Mouse (Mus musculus) CH12.LX (cell line): ENCODE measurements around the gene St6galnac6. TPM values are rescaled to one million over a fixed set of nuclear protein-coding genes. Genes with fewer than 3 reads are reported as not detected.

Experiments
- DNase-seq: peaks from one replicate; pipeline ENCODE4 v3.0.0-alpha.2; 2013; ENCODE audit errors: extremely low read depth
- H3K27ac ChIP-seq: 2 replicates; pipeline ENCODE4 v1.5.1; 2012; ENCODE audit warnings: low read depth, mild to moderate bottlenecking, control low read depth, moderate library complexity; ENCODE audit not compliant: insufficient read depth
- H3K27me3 ChIP-seq: replicated peaks from 2 replicates; pipeline ENCODE3; 2012; ENCODE audit warnings: inconsistent platforms
- H3K36me3 ChIP-seq, 2 experiments: replicated peaks in 1 of 2; 2 replicates each; pipeline versions ENCODE3 to v1.6.1; 2012; ENCODE audit warnings: inconsistent platforms in 1 of 2, low read length in 1 of 2, mild to moderate bottlenecking in 1 of 2, mixed read lengths in 1 of 2, moderate library complexity in 1 of 2; ENCODE audit not compliant: control insufficient read depth in 1 of 2, insufficient read depth in 1 of 2
- H3K4me1 ChIP-seq, 2 experiments: 2 replicates each; pipeline ENCODE4 v1.6.1; 2012; ENCODE audit warnings: inconsistent platforms in 1 of 2, moderate library complexity in 1 of 2; ENCODE audit not compliant: insufficient read depth in 2 of 2, control insufficient read depth in 1 of 2
- H3K4me2 ChIP-seq: 2 replicates; pipeline ENCODE4 v1.6.1; 2012; ENCODE audit warnings: low read depth, mild to moderate bottlenecking, control low read depth; ENCODE audit not compliant: poor library complexity, insufficient read depth, severe bottlenecking
- H3K4me3 ChIP-seq, 3 experiments: fragments of 150-350 bp in 1 of 3; sonication (generic) in 1 of 3; replicated peaks in 1 of 3; 2 replicates each; pipeline versions ENCODE3 to v1.5.1; 2011 to 2012; ENCODE audit warnings: low read depth in 2 of 3, low read length in 2 of 3, mild to moderate bottlenecking in 2 of 3, moderate library complexity in 2 of 3, control low read depth in 1 of 3, improper control_type of control experiment in 1 of 3, inconsistent platforms in 1 of 3, mixed read lengths in 1 of 3; ENCODE audit not compliant: poor library complexity in 1 of 3
- H3K79me2 ChIP-seq: replicated peaks from 2 replicates; pipeline ENCODE4 v1.6.1; 2012; ENCODE audit warnings: mild to moderate bottlenecking, moderate library complexity; ENCODE audit not compliant: control insufficient read depth, poor library complexity, insufficient read depth, severe bottlenecking; ENCODE audit errors: extremely low read depth
- H3K9ac ChIP-seq: 2 replicates; pipeline ENCODE4 v1.6.1; 2012; ENCODE audit warnings: low read depth, mild to moderate bottlenecking, control low read depth, moderate library complexity; ENCODE audit not compliant: insufficient read depth
- H3K9me3 ChIP-seq: replicated peaks from 2 replicates; pipeline ENCODE3; 2012; ENCODE audit warnings: low read length, inconsistent platforms, mixed read lengths
- CHD1 ChIP-seq: IDR thresholded peaks from 2 replicates; pipeline ENCODE4 v1.6.1; 2012; ENCODE audit warnings: low read depth, low read length, improper control_type of control experiment, inconsistent platforms
- CHD2 ChIP-seq: IDR thresholded peaks from 2 replicates; pipeline ENCODE4 v1.6.1; 2011; ENCODE audit warnings: low read length, improper control_type of control experiment
- CTCF ChIP-seq, 2 experiments: IDR thresholded peaks in 1 of 2; conservative IDR thresholded peaks in 1 of 2; 2 replicates each; pipeline ENCODE4 v1.5.1; 2011 to 2012; ENCODE audit warnings: low read depth in 2 of 2, low read length in 2 of 2, improper control_type of control experiment in 1 of 2, inconsistent platforms in 1 of 2, mild to moderate bottlenecking in 1 of 2, moderate library complexity in 1 of 2
- E2F4 ChIP-seq: IDR thresholded peaks from 2 replicates; pipeline ENCODE4 v1.6.1; 2011; ENCODE audit warnings: low read depth, low read length, improper control_type of control experiment; ENCODE audit not compliant: insufficient replicate concordance
- ELF1 ChIP-seq: IDR thresholded peaks from 2 replicates; pipeline ENCODE4 v1.6.1; 2014; ENCODE audit warnings: low read depth, mild to moderate bottlenecking, inconsistent platforms, low read length, improper control_type of control experiment
- EP300 ChIP-seq: IDR thresholded peaks from 2 replicates; pipeline ENCODE4 v1.6.1; 2011; ENCODE audit warnings: low read length, improper control_type of control experiment
- HCFC1 ChIP-seq: IDR thresholded peaks from 2 replicates; pipeline ENCODE4 v1.6.1; 2012; ENCODE audit warnings: low read depth, mild to moderate bottlenecking, inconsistent platforms, low read length, improper control_type of control experiment
- JUN ChIP-seq: IDR thresholded peaks from 2 replicates; pipeline ENCODE4 v1.6.1; 2011; ENCODE audit warnings: low read depth, mild to moderate bottlenecking, low read length, improper control_type of control experiment, moderate library complexity; ENCODE audit not compliant: insufficient read depth
- JUND ChIP-seq: conservative IDR thresholded peaks from 2 replicates; pipeline ENCODE4 v1.6.1; 2011; ENCODE audit warnings: low read depth, low read length, improper control_type of control experiment
- MAFK ChIP-seq: IDR thresholded peaks from 2 replicates; pipeline ENCODE4 v1.6.1; 2011; ENCODE audit warnings: low read length, improper control_type of control experiment; ENCODE audit not compliant: insufficient replicate concordance
- MAX ChIP-seq: IDR thresholded peaks from 2 replicates; pipeline ENCODE4 v1.6.1; 2011; ENCODE audit warnings: low read length, improper control_type of control experiment
- MXI1 ChIP-seq: IDR thresholded peaks from 2 replicates; pipeline ENCODE4 v1.6.1; 2011; ENCODE audit warnings: mild to moderate bottlenecking, low read depth, low read length, improper control_type of control experiment
- MYC ChIP-seq: IDR thresholded peaks from 2 replicates; pipeline ENCODE4 v1.6.1; 2011; ENCODE audit warnings: low read depth, mild to moderate bottlenecking, improper control_type of control experiment, low read length
- NELFE ChIP-seq: IDR thresholded peaks from 2 replicates; pipeline ENCODE4 v1.6.1; 2011; ENCODE audit warnings: low read depth, low read length, improper control_type of control experiment
- NRF1 ChIP-seq: IDR thresholded peaks from 2 replicates; pipeline ENCODE4 v1.6.1; 2014; ENCODE audit warnings: low read depth, mild to moderate bottlenecking, inconsistent platforms, low read length, improper control_type of control experiment, moderate library complexity
- RAD21 ChIP-seq: IDR thresholded peaks from 2 replicates; pipeline ENCODE4 v1.6.1; 2011; ENCODE audit warnings: low read depth, mild to moderate bottlenecking, low read length, improper control_type of control experiment, moderate library complexity
- RCOR1 ChIP-seq: conservative IDR thresholded peaks from 2 replicates; pipeline ENCODE4 v1.6.1; 2012; ENCODE audit warnings: low read depth, mild to moderate bottlenecking, inconsistent platforms, low read length, improper control_type of control experiment
- SIN3A ChIP-seq: IDR thresholded peaks from 2 replicates; pipeline ENCODE4 v1.6.1; 2012; ENCODE audit warnings: low read length, improper control_type of control experiment, inconsistent platforms
- SMC3 ChIP-seq: IDR thresholded peaks from 2 replicates; pipeline ENCODE4 v1.6.1; 2011; ENCODE audit warnings: low read depth, low read length, improper control_type of control experiment
- TBP ChIP-seq: conservative IDR thresholded peaks from 2 replicates; pipeline ENCODE4 v1.6.1; 2011; ENCODE audit warnings: low read depth, low read length, improper control_type of control experiment
- TCF12 ChIP-seq: IDR thresholded peaks from 2 replicates; pipeline ENCODE4 v1.6.1; 2014; ENCODE audit warnings: low read depth, mild to moderate bottlenecking, inconsistent platforms, low read length, improper control_type of control experiment
- UBTF ChIP-seq: IDR thresholded peaks from 2 replicates; pipeline ENCODE4 v1.6.1; 2012; ENCODE audit warnings: low read depth, mild to moderate bottlenecking, inconsistent platforms, low read length, improper control_type of control experiment, moderate library complexity
- USF1 ChIP-seq: IDR thresholded peaks from 2 replicates; pipeline ENCODE4 v1.6.1; 2014; ENCODE audit warnings: low read depth, mild to moderate bottlenecking, inconsistent platforms, low read length, improper control_type of control experiment
- ZC3H11A ChIP-seq: IDR thresholded peaks from 2 replicates; pipeline ENCODE4 v1.6.1; 2012; ENCODE audit warnings: low read depth, mild to moderate bottlenecking, inconsistent platforms, low read length, improper control_type of control experiment
- ZMIZ1 ChIP-seq: IDR thresholded peaks from 2 replicates; pipeline ENCODE4 v1.6.1; 2012; ENCODE audit warnings: low read depth, mild to moderate bottlenecking, inconsistent platforms, low read length, improper control_type of control experiment
- dilution Hi-C: fragments of 300-500 bp; cut with MboI; formaldehyde crosslinking; loops from 2 replicates; pipeline ENCODE4 v1.14.3; 2020; ENCODE audit warnings: low sequenced_read_pairs; ENCODE audit not compliant: extremely low pct_unique_long_range_greater_than_20kb, extremely low pct_ligation_motif_present
- in situ Hi-C: fragments of 300-500 bp; cut with MboI; formaldehyde crosslinking; loops from 3 replicates; pipeline ENCODE4 v1.14.3; 2019; ENCODE audit warnings: low sequenced_read_pairs, low pct_ligation_motif_present, low pct_unique_long_range_greater_than_20kb, mixed read lengths
- polyA plus RNA-seq: library from polyadenylated mRNA; unstranded; fragments of >175 nt; gene quantifications from 2 replicates; pipeline ENCODE4 v1.2.1, GENCODE M21; 2012; ENCODE audit warnings: low read depth; ENCODE audit not compliant: insufficient read length
- total RNA-seq, 2 experiments: library from RNA; depleted of rRNA; stranded (reverse); fragments of 300-350 nt in 1 of 2; fragments of >200 nt in 1 of 2; gene quantifications; 2 replicates each; pipeline ENCODE4 v1.2.3; 2012 to 2014

Gene St6galnac6
- total and polyA plus RNA-seq, 3 experiments: 12.9 to 13.9 (median 13.3) TPM

GRCm38 (mm10) chr2:32602600-32603054, 3.1 kb downstream of the St6galnac6 start:
- Histone ChIP-seq H3K4me3 (no peak overlapping the region), H3K27ac (no peak overlapping the region), H3K4me1 (peaks cover 0 to 26% of the 10 kb centered on the region in 2 experiments; a peak in 2 of 4 replicates), H3K36me3 (peaks cover 10 to 33% of the 10 kb centered on the region in 2 experiments), H3K9me3 (no peaks in the 10 kb centered on the region), H3K9ac (no peak overlapping the region), H3K27me3 (no peaks in the 10 kb centered on the region), H3K4me2 (no peak overlapping the region), H3K79me2 (no peaks in the 10 kb centered on the region)
- DNase-seq: peak; percentile 77
- TF ChIP-seq CHD2: no peak; the same call in 1 of the 2 replicates
- no peak for TF ChIP-seq MAFK
- TF ChIP-seq CTCF (conservative IDR thresholded peaks at IDR 0.05 in 1 of 2, IDR thresholded peaks at IDR 0.05 in 1 of 2; ENCODE audit: low read depth in 2 of 2, low read length in 2 of 2): peak; percentile 76 to 79
- TF ChIP-seq TBP: no peak
- TF ChIP-seq SMC3: peak; percentile 66
- no peak for TF ChIP-seq NRF1
- TF ChIP-seq SIN3A: no peak
- TF ChIP-seq MXI1: no peak
- TF ChIP-seq MAX: no peak
- TF ChIP-seq RCOR1: no peak
- TF ChIP-seq TCF12: no peak
- TF ChIP-seq HCFC1: 0 out of 2 replicates have a peak, but pooled peaks have one; percentile 18
- peak; percentile 20; the same call in 1 of the 2 replicates for TF ChIP-seq MYC
- TF ChIP-seq CHD1: no peak
- TF ChIP-seq NELFE: 0 out of 2 replicates have a peak, but pooled peaks have one; percentile 8
- TF ChIP-seq RAD21: peak; percentile 35
- no peak for TF ChIP-seq EP300
- no peak for TF ChIP-seq E2F4
- TF ChIP-seq ELF1: no peak
- TF ChIP-seq JUND: no peak
- no peak for TF ChIP-seq ZC3H11A
- no peak for TF ChIP-seq JUN
- no peak for TF ChIP-seq UBTF
- TF ChIP-seq USF1: no peak
- no peak for TF ChIP-seq ZMIZ1
- dilution Hi-C loops: no loop called here
- in situ Hi-C loops: no loop called here
